Mouse (Mus musculus): ENCODE measurements around the gene Vmn2r73. TPM values are rescaled to one million over a fixed set of nuclear protein-coding genes. Genes with fewer than 3 reads are reported as not detected.
"Not testable (repeated sequence)": the region's sequence is repeated elsewhere in the genome, so short reads cannot be mapped to it uniquely, and the experiment has no call there.

Vmn2r73 gene
- polyA plus RNA-seq (2014; fragmentation: Nextera tagmentation; extraction: Ambion mirVana) = not detected in 2 replicates

DNA sequence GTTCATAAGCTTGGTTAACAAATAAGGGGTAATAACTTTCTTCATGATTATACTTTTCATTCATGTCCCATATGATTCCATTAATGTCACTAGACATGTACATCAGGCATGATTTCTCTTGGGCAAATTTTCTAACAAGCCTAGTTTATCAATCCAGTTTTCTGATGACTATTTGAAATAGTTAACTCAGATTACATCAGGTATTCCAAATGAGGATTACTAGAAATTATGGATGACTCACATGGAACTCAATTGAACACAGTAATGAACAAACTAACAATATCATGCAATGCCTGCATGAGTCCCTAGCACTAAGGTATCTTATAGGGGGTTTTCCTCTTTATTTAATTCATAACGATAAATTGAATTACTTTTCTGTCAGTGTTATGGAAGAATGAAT is at the start of gene Vmn2r73:
TSS of gene Vmn2r73 (minus strand) at position 101 of the 400 bp plus-strand sequence.
- Histone ChIP-seq H3K36me3 (ENCODE audit: control insufficient read depth, insufficient read depth, low read length) (no peaks in the 10 kb centered on the region), H3K27me3 (ENCODE audit: control insufficient read depth, insufficient read depth, low read length) (no peaks in the 10 kb centered on the region), H3K27ac (ENCODE audit: low read length) (no peak within 1 kb of the TSS), H3K4me1 (ENCODE audit: control insufficient read depth, insufficient read depth, low read length) (no peaks in the 10 kb centered on the region), H3K4me2 (replicated peaks; ENCODE audit: low read depth, low read length) (no peak within 1 kb of the TSS), H3K4me3 (ENCODE audit: low read depth, low read length) (no peak within 1 kb of the TSS), H3K9ac (replicated peaks; ENCODE audit: low read depth, low read length) (no peak within 1 kb of the TSS), H3K9me3 (ENCODE audit: control insufficient read depth, low read depth, low read length) (no peaks in the 10 kb centered on the region)
- WGBS = 86% methylated on average over 1 of the region's 1 CpGs
- no peak for ATAC-seq (ENCODE audit: insufficient number of reproducible peaks, insufficient read depth, low FRiP score, low read depth)

- Histone ChIP-seq H3K27me3 (ENCODE audit: control insufficient read depth, insufficient read depth, low read length) (no peaks in the 10 kb centered on the region), H3K4me3 (ENCODE audit: low read depth, low read length) (no peak overlapping the region), H3K36me3 (ENCODE audit: control insufficient read depth, insufficient read depth, low read length) (no peaks in the 10 kb centered on the region), H3K27ac (ENCODE audit: low read length) (no peak overlapping the region), H3K4me1 (ENCODE audit: control insufficient read depth, insufficient read depth, low read length) (no peaks in the 10 kb centered on the region), H3K9me3 (ENCODE audit: control insufficient read depth, low read depth, low read length) (no peaks in the 10 kb centered on the region), H3K9ac (replicated peaks; ENCODE audit: low read depth, low read length) (no peak overlapping the region), H3K4me2 (replicated peaks; ENCODE audit: low read depth, low read length) (no peak overlapping the region)
- ATAC-seq (ENCODE audit: insufficient number of reproducible peaks, insufficient read depth, low FRiP score, low read depth) = no peak
- WGBS = 10% methylated on average over 2 of the region's 2 CpGs
Measured at GRCm38 (mm10) chr7:85840090-85840948, 35.7 kb downstream of the Vmn2r73 start.

DNA sequence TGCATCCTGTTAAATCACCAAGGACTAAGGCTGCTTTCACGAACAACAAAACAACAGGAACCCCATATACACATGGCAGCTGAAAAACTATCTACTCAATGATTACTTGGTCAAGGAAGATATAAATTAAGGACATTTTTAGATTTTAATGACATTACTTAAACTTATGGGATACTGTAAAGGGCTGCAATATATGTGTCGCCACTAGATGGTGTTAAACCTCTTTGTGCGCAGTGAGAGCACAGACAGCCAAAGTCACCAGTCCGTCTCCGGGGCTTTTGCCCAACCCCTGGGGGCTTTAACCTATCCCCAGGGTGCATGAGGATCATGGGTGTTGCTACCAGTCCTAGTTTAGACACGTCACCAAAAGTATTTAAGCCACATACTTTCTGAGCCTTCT is 58.0 kb downstream of the Vmn2r73 start:
- H3K36me3 ChIP-seq (ENCODE audit: control insufficient read depth, insufficient read depth, low read length); H3K4me3 ChIP-seq (ENCODE audit: low read depth, low read length); ATAC-seq (ENCODE audit: insufficient number of reproducible peaks, insufficient read depth, low FRiP score, low read depth); H3K27me3 ChIP-seq (ENCODE audit: control insufficient read depth, insufficient read depth, low read length); H3K4me2 ChIP-seq (replicated peaks; ENCODE audit: low read depth, low read length); H3K4me1 ChIP-seq (ENCODE audit: control insufficient read depth, insufficient read depth, low read length); H3K9ac ChIP-seq (replicated peaks; ENCODE audit: low read depth, low read length); H3K27ac ChIP-seq (ENCODE audit: low read length); H3K9me3 ChIP-seq (ENCODE audit: control insufficient read depth, low read depth, low read length): not testable (repeated sequence)
- WGBS = 9% methylated on average over 6 of the region's 6 CpGs

Other genes with a start within 250 kb of the Vmn2r73 start
- not detected in 2 replicates for gene Vmn2r72, start 121.2 kb downstream of the Vmn2r73 start, polyA plus RNA-seq (2014; fragmentation: Nextera tagmentation; extraction: Ambion mirVana)
- gene Vmn2r74, start 85.4 kb upstream of the Vmn2r73 start, polyA plus RNA-seq (2014; fragmentation: Nextera tagmentation; extraction: Ambion mirVana) = not detected in 2 replicates

All from stomach, embryonic 14.5 days (tissue).